Mouse (Mus musculus) monocyte, adult 2 months (primary cell): ENCODE data around the gene Gm20777.
"Not testable (repeated sequence)": the region's sequence is repeated elsewhere in the genome, so short reads cannot be mapped to it uniquely, and the experiment has no call there.

Experiments
- DNase-seq, 2 experiments: peaks; one replicate each; pipeline ENCODE4 v3.0.0; 2022; ENCODE audit warnings: low spot score in 2 of 2, low read depth in 1 of 2

Gm20777 gene

GRCm38 (mm10) chrY:10752350-10752749, at the start of gene Gm20777:
Gene Gm20777, minus strand, starts transcription at chrY:10752450.
- DNase-seq, result not testable (repeated sequence)

DNA sequence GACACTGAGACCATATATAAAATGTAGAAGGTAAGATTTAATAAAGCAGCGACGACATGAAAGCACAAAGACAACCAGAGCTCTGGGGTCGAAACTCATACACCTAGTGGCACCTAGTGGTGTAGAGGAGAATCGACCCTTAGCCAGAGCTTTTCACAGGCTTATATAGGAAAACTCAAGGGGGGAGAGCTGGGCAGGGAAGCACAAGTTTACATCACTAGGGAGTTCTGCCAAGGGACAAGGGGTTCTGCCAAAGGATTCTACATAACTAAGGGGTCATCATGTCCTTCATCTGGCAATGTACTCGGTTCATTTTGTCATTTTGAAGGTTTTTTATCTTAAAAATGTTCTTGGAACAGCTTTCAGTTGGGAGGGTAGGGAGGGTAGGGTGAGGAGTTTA, 42.7 kb downstream of the Gm20777 start:
- DNase-seq, result not testable (repeated sequence)

DNA sequence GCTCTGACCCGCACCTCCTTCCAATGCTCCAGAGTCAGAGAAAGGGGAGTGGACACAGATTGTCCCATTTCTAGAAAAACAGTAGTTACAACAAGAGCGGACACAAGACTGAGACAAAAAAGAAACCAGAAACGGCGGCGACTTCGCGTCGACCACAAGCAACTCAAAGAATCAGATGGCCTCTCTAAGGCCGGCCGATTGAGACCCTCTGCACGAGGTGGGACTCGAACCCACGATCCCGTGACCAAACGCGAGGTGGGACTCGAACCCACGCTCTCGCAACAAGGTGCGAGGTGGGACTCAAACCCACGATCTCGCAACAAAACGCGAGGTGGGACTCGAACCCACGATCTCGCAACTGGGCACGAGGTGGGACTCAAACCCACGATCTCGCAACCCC, 43.5 kb downstream of the Gm20777 start:
- DNase-seq, result not testable (repeated sequence)

GRCm38 (mm10) chrY:10708226-10708625, 44.0 kb downstream of the Gm20777 start:
- DNase-seq, result peak in 1 of 2 experiments; percentile 1

DNA sequence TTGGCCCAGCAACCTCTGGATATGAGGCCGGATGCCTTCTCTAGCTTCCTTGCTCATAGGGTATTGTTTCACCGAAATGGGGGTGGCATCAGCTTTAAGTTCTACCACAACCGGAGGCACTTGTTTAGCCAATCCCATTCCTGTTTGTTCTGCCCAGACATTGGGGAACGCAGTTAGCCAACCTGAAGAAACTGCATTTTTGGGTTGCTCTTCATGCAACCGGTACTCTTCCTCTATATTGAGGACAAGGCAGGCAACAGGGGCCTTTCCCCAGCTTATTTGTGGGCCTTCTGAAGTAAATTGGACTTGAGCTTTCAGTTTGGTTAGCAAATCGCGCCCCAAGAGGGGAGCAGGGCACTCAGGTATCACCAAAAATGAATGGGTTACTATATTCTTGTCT, 45.6 kb downstream of the Gm20777 start:
- DNase-seq, result not testable (repeated sequence)
